Mouse (Mus musculus) megakaryocyte, embryonic 14.5 days (primary cell): ENCODE data around the gene Slc39a1.

Experiments
- FLI1 ChIP-seq: IDR thresholded peaks from 2 replicates; pipeline ENCODE4 v1.6.1; 2012; ENCODE audit warnings: low read length, inconsistent platforms, mixed read lengths
- GATA1 ChIP-seq: IDR thresholded peaks from 3 replicates; pipeline ENCODE4 v1.6.1; 2012; ENCODE audit warnings: mixed read lengths, low read length, inconsistent platforms, borderline replicate concordance

GRCm38 (mm10) chr3:90270784-90271183, 22.8 kb downstream of the Slc39a1 start:
- TF ChIP-seq FLI1 (no peak), GATA1 (no peak)
